Mouse (Mus musculus): ENCODE results near the gene Ampd3.

The Ampd3 gene

GRCm38 (mm10) chr7:110790878-110791277 is 22.9 kb downstream of the Ampd3 start:
- in situ Hi-C loops (cut with MboI; ENCODE audit: low pct_unique_long_range_greater_than_20kb in 1 of 2, low sequenced_read_pairs in 2 of 2, unreplicated experiment in 1 of 2) = no loop called here

- in situ Hi-C loops (cut with MboI; ENCODE audit: low pct_unique_long_range_greater_than_20kb in 1 of 2, low sequenced_read_pairs in 2 of 2, unreplicated experiment in 1 of 2) = no loop called here
These were observed 24.2 kb downstream of the Ampd3 start for GRCm38 (mm10) chr7:110792201-110792600.

GRCm38 (mm10) chr7:110792834-110793233 is 24.8 kb downstream of the Ampd3 start:
- in situ Hi-C loops (cut with MboI; ENCODE audit: low pct_unique_long_range_greater_than_20kb in 1 of 2, low sequenced_read_pairs in 2 of 2, unreplicated experiment in 1 of 2) = no loop called here

- in situ Hi-C loops (cut with MboI; ENCODE audit: low pct_unique_long_range_greater_than_20kb in 1 of 2, low sequenced_read_pairs in 2 of 2, unreplicated experiment in 1 of 2) = no loop called here
These were observed 26.7 kb downstream of the Ampd3 start for GRCm38 (mm10) chr7:110794722-110795121.

GRCm38 (mm10) chr7:110796367-110797051 is 28.5 kb downstream of the Ampd3 start:
- in situ Hi-C loops (cut with MboI; ENCODE audit: low pct_unique_long_range_greater_than_20kb in 1 of 2, low sequenced_read_pairs in 2 of 2, unreplicated experiment in 1 of 2) = no loop called here

GRCm38 (mm10) chr7:110797722-110798409 is 29.9 kb downstream of the Ampd3 start:
- in situ Hi-C loops (cut with MboI; ENCODE audit: low pct_unique_long_range_greater_than_20kb in 1 of 2, low sequenced_read_pairs in 2 of 2, unreplicated experiment in 1 of 2) = no loop called here

- in situ Hi-C loops (cut with MboI; ENCODE audit: low pct_unique_long_range_greater_than_20kb in 1 of 2, low sequenced_read_pairs in 2 of 2, unreplicated experiment in 1 of 2) = loop anchor here (5.0 to 10.0 kb wide), 2 partner anchors 74 to 124 kb away; no protein-coding TSS in a partner anchor
These were observed 33.0 kb downstream of the Ampd3 start for GRCm38 (mm10) chr7:110801028-110801427.

GRCm38 (mm10) chr7:110803131-110803530 is 35.1 kb downstream of the Ampd3 start:
- in situ Hi-C loops (cut with MboI; ENCODE audit: low pct_unique_long_range_greater_than_20kb in 1 of 2, low sequenced_read_pairs in 2 of 2, unreplicated experiment in 1 of 2) = loop anchor here (5.0 to 10.0 kb wide), 2 partner anchors 76 to 122 kb away; no protein-coding TSS in a partner anchor

- in situ Hi-C loops (cut with MboI; ENCODE audit: low pct_unique_long_range_greater_than_20kb in 1 of 2, low sequenced_read_pairs in 2 of 2, unreplicated experiment in 1 of 2) = loop anchor here (5.0 to 10.0 kb wide), 2 partner anchors 77 to 121 kb away; no protein-coding TSS in a partner anchor
These were observed 36.3 kb downstream of the Ampd3 start for GRCm38 (mm10) chr7:110804266-110804665.

- in situ Hi-C loops (cut with MboI; ENCODE audit: low pct_unique_long_range_greater_than_20kb in 1 of 2, low sequenced_read_pairs in 2 of 2, unreplicated experiment in 1 of 2) = loop anchor here in 1 of 2 experiments (10.0 kb wide), 1 partner anchor 117 kb away; no protein-coding TSS in a partner anchor
These were observed 39.5 kb downstream of the Ampd3 start for GRCm38 (mm10) chr7:110807460-110808030.

- in situ Hi-C loops (cut with MboI; ENCODE audit: low pct_unique_long_range_greater_than_20kb in 1 of 2, low sequenced_read_pairs in 2 of 2, unreplicated experiment in 1 of 2) = loop anchor here in 1 of 2 experiments (10.0 kb wide), 1 partner anchor 116 kb away; no protein-coding TSS in a partner anchor
These were observed 41.0 kb downstream of the Ampd3 start for GRCm38 (mm10) chr7:110808962-110809361.

- in situ Hi-C loops (cut with MboI; ENCODE audit: low pct_unique_long_range_greater_than_20kb in 1 of 2, low sequenced_read_pairs in 2 of 2, unreplicated experiment in 1 of 2) = loop anchor here in 1 of 2 experiments (10.0 kb wide), 2 partner anchors 115 to 205 kb away; no protein-coding TSS in a partner anchor
These were observed 41.9 kb downstream of the Ampd3 start for GRCm38 (mm10) chr7:110809585-110810557.

- in situ Hi-C loops (cut with MboI; ENCODE audit: low pct_unique_long_range_greater_than_20kb in 1 of 2, low sequenced_read_pairs in 2 of 2, unreplicated experiment in 1 of 2) = loop anchor here in 1 of 2 experiments (10.0 kb wide), 1 partner anchor 204 kb away; no protein-coding TSS in a partner anchor
These were observed 43.0 kb downstream of the Ampd3 start for GRCm38 (mm10) chr7:110810995-110811394.

- in situ Hi-C loops (cut with MboI; ENCODE audit: low pct_unique_long_range_greater_than_20kb in 1 of 2, low sequenced_read_pairs in 2 of 2, unreplicated experiment in 1 of 2) = loop anchor here in 1 of 2 experiments (10.0 kb wide), 1 partner anchor 203 kb away; no protein-coding TSS in a partner anchor
These were observed 43.5 kb downstream of the Ampd3 start for GRCm38 (mm10) chr7:110811529-110811928.

- in situ Hi-C loops (cut with MboI; ENCODE audit: low pct_unique_long_range_greater_than_20kb in 1 of 2, low sequenced_read_pairs in 2 of 2, unreplicated experiment in 1 of 2) = loop anchor here in 1 of 2 experiments (10.0 kb wide), 1 partner anchor 201 kb away; no protein-coding TSS in a partner anchor
These were observed 46.0 kb downstream of the Ampd3 start for GRCm38 (mm10) chr7:110813983-110814382.

- in situ Hi-C loops (cut with MboI; ENCODE audit: low pct_unique_long_range_greater_than_20kb in 1 of 2, low sequenced_read_pairs in 2 of 2, unreplicated experiment in 1 of 2) = loop anchor here (5.0 to 10.0 kb wide), 2 partner anchors 111 to 199 kb away; no protein-coding TSS in a partner anchor
These were observed 48.0 kb downstream of the Ampd3 start for GRCm38 (mm10) chr7:110816037-110816436.

- in situ Hi-C loops (cut with MboI; ENCODE audit: low pct_unique_long_range_greater_than_20kb in 1 of 2, low sequenced_read_pairs in 2 of 2, unreplicated experiment in 1 of 2) = loop anchor here (5.0 to 10.0 kb wide), 2 partner anchors 109 to 197 kb away; no protein-coding TSS in a partner anchor
These were observed 50.2 kb downstream of the Ampd3 start for GRCm38 (mm10) chr7:110818206-110818605.
